13 mouse cellular contexts compared by ENCODE assay signal in the genomic region with DNA sequence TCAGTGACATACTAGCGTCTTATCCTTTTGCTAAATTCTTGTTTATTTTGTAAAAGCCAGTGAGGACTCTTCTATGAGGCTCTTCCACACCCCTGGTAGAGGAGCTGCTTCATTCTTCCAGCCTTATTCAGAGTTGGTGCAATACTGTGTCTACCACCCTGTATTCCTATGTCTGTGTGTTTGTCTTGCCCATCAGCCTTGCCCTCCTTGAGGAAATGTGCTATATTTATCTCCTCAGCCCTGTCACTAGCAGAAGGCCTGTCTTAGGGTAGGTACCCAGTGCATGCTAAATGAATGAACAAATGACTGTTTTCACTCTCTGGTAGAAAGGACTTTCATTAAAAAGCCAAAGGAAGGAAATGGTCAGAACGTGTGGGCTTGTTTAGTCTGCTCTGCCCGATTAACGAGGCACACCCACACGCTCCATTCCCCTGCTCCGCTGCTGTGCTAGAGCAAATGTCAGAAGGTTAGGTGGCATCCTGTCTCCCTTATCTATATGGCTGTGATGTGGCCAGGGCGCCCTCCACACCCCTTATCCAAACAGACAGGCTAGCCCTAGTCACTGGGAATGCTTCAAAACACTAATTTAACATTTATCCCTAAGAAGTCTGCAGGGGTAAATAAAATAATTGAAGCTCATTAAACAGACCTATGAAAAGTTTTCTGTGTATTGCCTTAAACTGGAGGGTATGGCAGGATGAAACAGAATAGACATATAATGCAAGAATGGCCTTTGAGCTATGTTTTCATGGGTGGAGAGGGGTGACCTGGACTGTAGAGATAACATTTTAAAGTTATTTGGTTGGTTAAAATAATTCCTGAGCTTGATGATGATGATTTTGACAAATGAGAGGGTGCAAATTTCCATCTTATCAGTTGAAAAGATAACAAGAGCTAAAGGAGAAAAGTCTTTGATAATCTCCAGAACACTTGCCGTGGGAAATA.
DNase-seq lines count a peak whose midpoint lies in the region; ATAC-seq and TF ChIP-seq lines count a peak whose summit lies in the region.
"Had no signal": no experiment of that assay in that cellular context is flagged by ENCODE, and none has a peak within 500 bp of the region (broad histone marks: within the 10 kb centered on the region; RNA-seq: fewer than 3 reads in every experiment).

No protein-coding gene starts in this region.

- H3K36me3 ChIP-seq in liver, embryonic 16.5 days (ENCODE audit: control insufficient read depth, insufficient read depth), result no peaks in the 10 kb centered on the region
- H3K36me3 ChIP-seq: limb, embryonic 15.5 days had no signal

- 0 out of 2 replicates have a peak overlapping the region, but pooled peaks have one; percentile 13 for H3K4me2 ChIP-seq in liver, embryonic 16.5 days (ENCODE audit: low read depth, low read length)
- H3K4me2 ChIP-seq: limb, embryonic 15.5 days had no signal

- WGBS in lung, adult 2 months, result 44% methylated on average over 8 of the region's 8 CpGs
- 11% methylated on average over 8 of the region's 8 CpGs for WGBS in liver, embryonic 16.5 days (ENCODE audit: insufficient replicate concordance)

- H3K27ac ChIP-seq in liver, embryonic 16.5 days (ENCODE audit: low read length), result no peak overlapping the region
- H3K27ac ChIP-seq: limb, embryonic 15.5 days had no signal

- no peak for TF ChIP-seq CTCF in lung, adult 2 months (IDR thresholded peaks at IDR 0.05; ENCODE audit: insufficient read depth, low read length)

- no peaks in the 10 kb centered on the region for H3K27me3 ChIP-seq in liver, embryonic 16.5 days (ENCODE audit: control insufficient read depth, insufficient read depth, low read depth, low read length)
- H3K27me3 ChIP-seq: limb, embryonic 15.5 days had no signal

- peak; percentile 75 to 78 for ATAC-seq in hematopoietic stem cell, adult 5-6 weeks (replicated peaks in 1 of 2; ENCODE audit: insufficient read depth in 1 of 2, low FRiP score in 2 of 2, low TSS enrichment in 1 of 2, low read depth in 1 of 2, poor library complexity in 2 of 2, severe bottlenecking in 2 of 2)
- ATAC-seq in liver, embryonic 16.5 days (ENCODE audit: low read depth), result peak; percentile 98
- ATAC-seq: forebrain, postnatal 0 days had no signal

- no peak overlapping the region for H3K4me3 ChIP-seq in lung, adult 2 months (replicated peaks; ENCODE audit: extremely low read depth, low read depth, low read length)
- H3K4me3 ChIP-seq in liver, embryonic 16.5 days (ENCODE audit: low read depth, low read length), result no peak overlapping the region
- H3K4me3 ChIP-seq: limb, embryonic 15.5 days had no signal

- no peak overlapping the region for H3K9ac ChIP-seq in liver, embryonic 16.5 days (ENCODE audit: low read depth, low read length)
- H3K9ac ChIP-seq: forebrain, postnatal 0 days; limb, embryonic 15.5 days had no signal

- H3K9me3 ChIP-seq in liver, embryonic 16.5 days (replicated peaks; ENCODE audit: control insufficient read depth, low read length), result no peaks in the 10 kb centered on the region
- H3K9me3 ChIP-seq: limb, embryonic 15.5 days had no signal

- H3K4me1 ChIP-seq in lung, adult 2 months (ENCODE audit: control insufficient read depth, insufficient read depth, low read length), result no peaks in the 10 kb centered on the region
- peaks cover 6% of the 10 kb centered on the region for H3K4me1 ChIP-seq in liver, embryonic 16.5 days (ENCODE audit: control insufficient read depth, low read depth, low read length)
- H3K4me1 ChIP-seq: limb, embryonic 15.5 days had no signal

- TF ChIP-seq POLR2A in lung, adult 2 months (IDR thresholded peaks at IDR 0.05; ENCODE audit: borderline replicate concordance, extremely low read depth, low read depth, low read length), result no peak

- DNase-seq in lung, postnatal 14 days, result peak; percentile 13
- DNase-seq in lung, adult 2 months, result no peak
- peak; percentile 13 for DNase-seq in yolk sac, embryonic 10.5 days (ENCODE audit: low spot score)
- DNase-seq in cerebellum, postnatal 4 days (ENCODE audit: low spot score in 2 of 2), result no peak
- DNase-seq in cerebellum, adult 9-10 months, result no peak
- DNase-seq: cerebellum, adult 18-20 months; forebrain, postnatal 0 days; gastrocnemius, postnatal 14 days; midbrain, embryonic 14.5 days; thymus, adult 18-20 months had no signal

Comparison
In these comparisons a context has a peak if more than half of its experiments do, and no peak if none do; other contexts are left out.
1. DNase-seq: peak in lung, postnatal 14 days (single experiment) and yolk sac, embryonic 10.5 days (single experiment); none in lung, adult 2 months (single experiment), cerebellum, postnatal 4 days (0 of 2) and cerebellum, adult 9-10 months (single experiment).